Mouse (Mus musculus) liver, embryonic 11.5 days (tissue): ENCODE measurements at regions not wholly inside any gene's neighbourhood (a gene's known extent, or its start where the extent isn't known, plus 50 kb on each side); places are given as distances from the start of the nearest gene placed in this dataset.

Experiments
- ATAC-seq: fragments of 200-750 bp; cut with Nextera tagmentation; replicated peaks from 2 replicates; pipeline ENCODE4 v1.8.0; 2017; ENCODE audit warnings: moderate number of reproducible peaks, mild to moderate bottlenecking, moderate TSS enrichment, moderate library complexity; ENCODE audit not compliant: low FRiP score
- DNase-seq: peaks from one replicate; pipeline ENCODE4 v3.0.0-alpha.2; 2017; ENCODE audit warnings: low spot score
- H3K27ac ChIP-seq: fragments of 300-500 bp; sonication (generic); 2 replicates; pipeline ENCODE4 v1.5.1; 2014; ENCODE audit warnings: mild to moderate bottlenecking, low read depth, low read length, control low read depth
- H3K27me3 ChIP-seq: fragments of 300-500 bp; sonication (generic); replicated peaks from 2 replicates; pipeline ENCODE4 v1.6.1; 2014; ENCODE audit warnings: low read length, mixed read lengths; ENCODE audit not compliant: control insufficient read depth, insufficient read depth
- H3K36me3 ChIP-seq: fragments of 300-500 bp; sonication (generic); 2 replicates; pipeline ENCODE4 v1.6.1; 2014; ENCODE audit warnings: mild to moderate bottlenecking, low read length, moderate library complexity, mixed read lengths; ENCODE audit not compliant: control insufficient read depth, insufficient read depth
- H3K4me1 ChIP-seq: fragments of 300-500 bp; sonication (generic); replicated peaks from 2 replicates; pipeline ENCODE4 v1.6.1; 2014; ENCODE audit warnings: low read length, mixed read lengths; ENCODE audit not compliant: control insufficient read depth, insufficient read depth
- H3K4me2 ChIP-seq: fragments of 300-500 bp; sonication (generic); 2 replicates; pipeline ENCODE4 v1.6.1; 2014; ENCODE audit warnings: mild to moderate bottlenecking, control low read depth, moderate library complexity
- H3K4me3 ChIP-seq: fragments of 300-500 bp; sonication (generic); 2 replicates; pipeline ENCODE4 v1.5.1; 2014; ENCODE audit warnings: low read depth, low read length, control low read depth
- H3K9ac ChIP-seq: fragments of 300-500 bp; sonication (generic); 2 replicates; pipeline ENCODE4 v1.6.1; 2014; ENCODE audit warnings: low read depth, low read length, control low read depth
- H3K9me3 ChIP-seq: fragments of 300-500 bp; sonication (generic); 2 replicates; pipeline ENCODE4 v1.6.1; 2016; ENCODE audit warnings: low read length, inconsistent platforms, mixed read lengths; ENCODE audit not compliant: control insufficient read depth
- WGBS: fragments of 180-500 bp; shearing (Covaris S2); extraction: QIAGEN DNeasy Blood & Tissue Kit; methylation state at CpG from one replicate; pipeline ENCODE4 v1.1.7; 2014; 5-methylcytosine and 5-hydroxymethylcytosine counted together

DNA sequence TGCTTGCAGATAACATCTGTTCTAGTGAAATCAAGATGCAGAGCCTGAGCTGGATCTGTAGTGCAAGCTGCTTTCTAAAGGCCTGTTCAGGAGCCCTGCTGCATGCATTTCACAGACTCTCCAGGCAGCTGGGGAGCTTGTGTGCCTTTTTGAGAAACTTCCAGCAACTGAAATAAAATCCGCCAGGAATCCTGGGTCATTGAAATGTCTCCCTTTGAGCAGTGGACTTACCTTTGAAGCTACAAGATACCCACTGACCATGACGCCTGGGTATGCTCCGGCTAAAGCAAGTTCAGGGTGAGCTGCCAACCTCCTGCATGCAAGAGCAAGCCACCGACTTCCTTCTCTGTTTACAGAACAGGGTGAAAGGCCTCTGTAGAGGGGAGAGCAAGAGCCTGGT, 278.7 kb downstream of the Cenpw start:
- ATAC-seq (no peak), DNase-seq (no peak)
- no peak overlapping the region for H3K27ac ChIP-seq
- H3K9ac ChIP-seq: no peak overlapping the region
- 31% methylated on average over 4 of the region's 4 CpGs for WGBS
- no peak overlapping the region for H3K4me3 ChIP-seq
- H3K4me2 ChIP-seq: no peak overlapping the region
- H3K4me1 ChIP-seq: no peaks in the 10 kb centered on the region
- no peaks in the 10 kb centered on the region for H3K27me3 ChIP-seq
- no peaks in the 10 kb centered on the region for H3K9me3 ChIP-seq
- H3K36me3 ChIP-seq: no peaks in the 10 kb centered on the region

DNA sequence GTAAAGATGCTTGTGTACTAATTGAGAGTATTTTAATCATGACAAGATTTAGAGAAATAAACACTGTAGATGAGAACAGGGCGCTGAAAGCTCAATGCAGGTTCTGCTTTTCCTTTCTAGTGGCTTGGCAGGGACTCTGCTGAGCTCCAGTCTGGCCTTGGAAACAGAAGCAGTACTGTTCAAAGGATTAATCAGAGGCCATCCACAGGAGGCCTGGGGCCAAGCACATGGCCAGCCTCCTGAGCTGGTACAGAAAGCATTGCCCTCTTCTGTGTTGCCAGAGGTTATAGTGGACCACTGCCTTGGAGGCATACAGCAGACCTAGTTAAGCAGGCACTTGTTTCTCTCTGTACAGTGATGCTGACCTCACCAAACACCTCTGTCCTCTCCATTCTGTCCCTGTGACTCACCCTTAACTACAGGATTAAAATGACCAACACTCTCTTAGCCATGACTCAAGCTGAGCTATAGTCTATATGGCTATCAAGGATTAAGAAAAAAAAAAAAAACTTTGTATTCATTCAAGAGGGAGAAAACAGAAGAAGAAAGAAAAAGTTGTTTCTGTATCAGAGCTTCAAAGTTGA, 302.5 kb downstream of the Cenpw start:
- Histone ChIP-seq H3K36me3 (no peaks in the 10 kb centered on the region), H3K4me3 (no peak overlapping the region), H3K27me3 (no peaks in the 10 kb centered on the region), H3K4me1 (no peaks in the 10 kb centered on the region), H3K9ac (no peak overlapping the region), H3K9me3 (no peaks in the 10 kb centered on the region), H3K27ac (no peak overlapping the region), H3K4me2 (no peak overlapping the region)
- WGBS: 64% methylated on average over 1 of the region's 1 CpGs
- DNase-seq (no peak), ATAC-seq (no peak)

DNA sequence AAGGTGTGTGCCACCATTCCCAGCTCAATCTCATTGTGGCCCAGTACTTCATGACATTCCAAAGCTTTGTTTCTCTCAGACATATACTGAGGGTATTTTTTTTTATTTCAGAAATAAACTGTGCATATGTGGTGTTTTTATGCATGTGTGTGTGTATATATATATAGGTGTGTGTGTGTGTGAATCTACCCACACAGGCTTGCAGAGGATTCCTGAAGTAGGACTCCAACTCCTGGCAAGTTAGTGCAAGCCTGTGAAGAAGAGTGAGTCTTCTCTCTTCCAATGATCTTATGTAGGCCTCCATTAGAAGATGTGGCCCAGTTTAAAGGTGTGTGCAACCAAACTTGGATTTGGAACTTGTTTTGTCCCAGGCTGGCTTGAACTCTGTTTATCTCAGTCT, 328.9 kb upstream of the Rspo3 start:
- Histone ChIP-seq H3K9ac (no peak overlapping the region), H3K4me2 (no peak overlapping the region), H3K27me3 (no peaks in the 10 kb centered on the region), H3K36me3 (no peaks in the 10 kb centered on the region), H3K9me3 (no peaks in the 10 kb centered on the region), H3K27ac (no peak overlapping the region), H3K4me3 (no peak overlapping the region), H3K4me1 (no peaks in the 10 kb centered on the region)
- no peak for DNase-seq
- no peak for ATAC-seq

DNA sequence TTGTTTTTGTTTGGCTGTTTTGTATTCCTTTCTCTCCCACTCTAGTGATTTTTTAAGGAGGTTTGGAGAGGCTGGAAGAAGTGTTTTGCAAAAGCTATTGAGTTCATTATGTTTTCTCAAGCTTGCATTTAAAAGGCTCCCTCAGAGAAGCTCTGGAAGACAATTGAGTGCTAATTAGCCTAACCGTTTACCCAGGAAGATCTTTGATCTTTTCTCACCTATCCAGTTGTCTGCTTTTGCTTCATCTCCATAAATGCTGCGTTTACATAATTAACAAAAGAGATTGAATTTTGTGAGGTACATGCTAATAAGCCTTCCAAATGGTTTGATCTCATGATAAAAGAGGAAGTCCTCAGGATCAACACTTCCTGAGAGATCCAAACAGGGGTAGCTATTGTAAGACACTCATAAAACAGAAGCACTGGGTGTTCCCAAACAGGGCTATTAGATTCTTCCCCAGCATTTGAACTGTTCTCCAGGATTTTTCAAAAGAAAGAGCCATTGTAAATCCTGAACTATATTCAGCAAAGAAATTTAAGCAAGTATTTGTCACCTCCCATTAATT, 320.2 kb upstream of the Rspo3 start:
- Histone ChIP-seq H3K27ac (no peak overlapping the region), H3K9ac (no peak overlapping the region), H3K36me3 (no peaks in the 10 kb centered on the region), H3K4me2 (no peak overlapping the region), H3K27me3 (no peaks in the 10 kb centered on the region), H3K4me3 (no peak overlapping the region), H3K4me1 (no peaks in the 10 kb centered on the region), H3K9me3 (no peaks in the 10 kb centered on the region)
- no peak for DNase-seq
- ATAC-seq: no peak
- 13% methylated on average over 2 of the region's 2 CpGs for WGBS

DNA sequence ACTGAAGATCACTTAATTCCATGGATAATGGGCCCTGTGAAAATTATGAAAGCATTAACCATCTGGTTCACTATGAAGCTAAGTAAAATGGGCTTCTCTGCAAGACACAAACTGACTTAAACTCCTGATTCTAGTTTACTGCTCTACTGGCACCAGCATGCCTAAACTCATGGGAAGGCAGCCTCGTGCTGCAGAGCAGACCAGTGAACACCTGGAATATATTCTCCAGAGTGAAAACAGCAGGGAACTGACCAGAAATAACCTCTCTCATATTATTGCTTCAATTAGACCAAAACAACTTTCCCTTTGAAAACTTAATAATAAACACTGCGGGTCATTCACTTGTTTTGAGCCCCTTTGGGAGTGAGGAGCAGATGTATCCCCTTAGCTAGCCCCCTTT, 316.8 kb upstream of the Rspo3 start:
- Histone ChIP-seq H3K27me3 (no peaks in the 10 kb centered on the region), H3K9ac (no peak overlapping the region), H3K4me3 (no peak overlapping the region), H3K4me1 (no peaks in the 10 kb centered on the region), H3K4me2 (no peak overlapping the region), H3K9me3 (no peaks in the 10 kb centered on the region), H3K36me3 (no peaks in the 10 kb centered on the region), H3K27ac (no peak overlapping the region)
- WGBS: 57% methylated on average over 2 of the region's 2 CpGs
- ATAC-seq: no peak
- no peak for DNase-seq

DNA sequence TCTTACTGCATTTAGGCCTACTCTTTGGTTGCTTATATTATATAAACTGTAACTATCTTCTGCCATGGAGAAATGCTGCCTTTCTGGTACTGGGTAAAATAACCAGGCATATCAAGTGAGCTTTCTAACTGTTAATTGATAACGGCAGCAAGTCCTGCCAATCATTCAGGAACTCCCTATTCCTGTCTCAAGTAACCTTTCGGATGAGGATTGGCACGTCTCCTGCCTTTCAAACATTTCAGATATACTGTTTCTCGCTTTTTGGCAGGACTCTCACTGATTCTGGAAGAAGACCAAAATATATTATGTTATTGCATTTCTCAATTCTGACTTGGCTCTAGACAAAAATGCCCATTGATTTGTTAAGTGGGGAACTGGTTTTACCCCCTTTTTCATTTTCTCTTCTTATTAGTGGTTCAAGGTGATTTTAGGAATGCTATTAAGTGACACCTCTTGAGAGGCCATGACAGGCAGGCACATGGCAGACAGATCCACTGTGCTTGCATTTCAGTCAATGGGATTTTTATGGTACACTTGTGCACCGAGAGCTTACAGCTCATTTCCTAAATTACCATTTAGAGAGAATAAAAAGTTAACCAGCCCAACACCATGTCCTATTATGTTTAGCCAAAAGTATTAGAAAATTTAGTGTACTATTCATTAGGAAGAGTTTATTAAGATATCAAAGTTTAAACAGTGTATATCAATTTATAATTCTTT, 289.4 kb upstream of the Rspo3 start:
- Histone ChIP-seq H3K9me3 (no peaks in the 10 kb centered on the region), H3K27ac (no peak overlapping the region), H3K4me3 (no peak overlapping the region), H3K36me3 (no peaks in the 10 kb centered on the region), H3K27me3 (no peaks in the 10 kb centered on the region), H3K9ac (no peak overlapping the region), H3K4me2 (no peak overlapping the region), H3K4me1 (no peaks in the 10 kb centered on the region)
- DNase-seq (no peak), ATAC-seq (no peak)
- 74% methylated on average over 5 of the region's 5 CpGs for WGBS

DNA sequence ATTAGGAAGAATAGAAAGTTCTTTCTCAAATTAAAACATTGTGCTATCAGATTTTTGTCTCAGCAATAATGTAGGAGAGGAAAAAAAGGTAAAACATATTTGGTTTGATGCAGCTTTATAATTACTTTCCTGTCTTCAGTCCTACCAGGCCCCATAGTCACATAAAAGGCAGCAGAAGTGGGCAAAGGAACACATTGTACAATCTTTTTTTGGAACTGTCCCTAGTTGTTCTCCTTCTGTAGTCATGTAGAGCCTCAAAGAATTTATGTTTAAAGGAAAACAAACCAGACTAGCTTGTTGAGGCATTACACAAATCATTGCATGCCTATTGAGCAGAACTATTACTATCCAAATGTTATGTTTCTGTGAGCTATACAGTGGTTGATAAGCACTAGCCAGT, 288.7 kb upstream of the Rspo3 start:
- no peak for ATAC-seq
- DNase-seq: no peak
- Histone ChIP-seq H3K4me3 (no peak overlapping the region), H3K27me3 (no peaks in the 10 kb centered on the region), H3K4me1 (no peaks in the 10 kb centered on the region), H3K9ac (no peak overlapping the region), H3K4me2 (no peak overlapping the region), H3K27ac (no peak overlapping the region), H3K36me3 (no peaks in the 10 kb centered on the region), H3K9me3 (no peaks in the 10 kb centered on the region)

DNA sequence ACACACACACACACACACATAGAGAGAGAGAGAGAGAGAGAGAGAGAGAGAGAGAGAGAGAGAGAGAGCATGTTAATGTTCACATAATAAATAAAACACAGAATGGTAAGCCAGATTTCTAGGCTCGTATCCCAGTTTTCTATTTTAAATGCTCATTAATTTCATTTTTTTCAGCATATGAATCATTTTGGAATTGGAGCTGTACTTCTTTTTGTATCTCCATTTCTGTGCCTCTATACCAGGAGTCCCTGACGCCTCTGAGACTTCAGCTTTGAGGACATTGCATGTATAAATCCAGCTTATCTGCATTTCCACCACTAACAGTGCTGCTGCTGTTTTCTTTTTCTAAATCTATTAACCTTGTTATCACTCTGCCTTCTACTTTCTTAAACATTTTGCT, 287.5 kb upstream of the Rspo3 start:
- WGBS: 71% methylated on average over 2 of the region's 2 CpGs
- Histone ChIP-seq H3K27ac (no peak overlapping the region), H3K4me1 (no peaks in the 10 kb centered on the region), H3K4me3 (no peak overlapping the region), H3K27me3 (no peaks in the 10 kb centered on the region), H3K36me3 (no peaks in the 10 kb centered on the region), H3K9me3 (no peaks in the 10 kb centered on the region), H3K9ac (no peak overlapping the region), H3K4me2 (no peak overlapping the region)
- ATAC-seq: no peak
- no peak for DNase-seq

DNA sequence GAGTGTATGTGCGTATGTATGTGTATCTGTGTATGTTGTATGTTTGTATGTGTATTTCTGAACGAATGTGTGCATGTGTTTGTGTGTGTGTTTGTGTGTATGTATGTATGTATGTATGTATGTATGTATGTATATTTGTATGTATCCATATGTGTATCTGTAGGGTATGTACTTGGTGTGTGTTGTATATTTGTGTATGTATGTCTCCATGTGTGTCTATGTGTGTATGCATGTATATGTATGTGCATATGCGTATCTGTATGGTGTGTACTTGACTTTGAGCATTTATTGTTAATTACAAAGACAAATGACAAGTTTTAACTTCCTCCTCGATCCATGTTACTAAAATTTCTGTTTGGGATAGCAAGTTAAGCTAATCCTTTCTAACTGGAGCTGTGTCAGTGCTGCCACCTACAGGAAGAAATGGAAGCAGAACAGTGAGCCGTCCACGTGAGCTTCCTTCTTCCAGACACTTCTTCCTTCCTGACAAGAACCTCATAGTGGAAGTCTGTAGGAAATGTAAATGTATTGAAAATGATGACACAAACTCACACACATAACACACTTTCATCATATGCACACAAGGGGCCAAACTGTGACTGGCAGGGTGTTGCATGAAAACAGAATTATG, 268.4 kb upstream of the Rspo3 start:
- 38% methylated on average over 6 of the region's 6 CpGs for WGBS
- H3K4me3 ChIP-seq: no peak overlapping the region
- H3K4me2 ChIP-seq: no peak overlapping the region
- DNase-seq (no peak), ATAC-seq (0 out of 2 replicates have a peak, but pooled peaks have one; percentile 34)
- no peak overlapping the region for H3K9ac ChIP-seq
- no peaks in the 10 kb centered on the region for H3K9me3 ChIP-seq
- H3K36me3 ChIP-seq: no peaks in the 10 kb centered on the region
- no peak overlapping the region for H3K27ac ChIP-seq
- no peaks in the 10 kb centered on the region for H3K27me3 ChIP-seq
- H3K4me1 ChIP-seq: no peaks in the 10 kb centered on the region
